Mouse (Mus musculus) lung, embryonic 14.5 days (tissue): ENCODE measurements around the gene Tex2. TPM values are rescaled to one million over a fixed set of nuclear protein-coding genes. Genes with fewer than 3 reads are reported as not detected.

Experiments used
- ATAC-seq: fragments of 200-750 bp; cut with Nextera tagmentation; 2 replicates; pipeline ENCODE4 v1.8.0; 2017; ENCODE audit warnings: mild to moderate bottlenecking, moderate TSS enrichment, moderate library complexity; ENCODE audit not compliant: insufficient read depth
- DNase-seq: peaks from one replicate; pipeline ENCODE4 v3.0.0-alpha.2; 2015
- H3K27ac ChIP-seq: fragments of 300-500 bp; sonication (generic); 2 replicates; pipeline ENCODE4 v1.5.1; 2014; ENCODE audit warnings: low read depth, mild to moderate bottlenecking, moderate library complexity
- H3K27me3 ChIP-seq: fragments of 300-500 bp; sonication (generic); 2 replicates; pipeline ENCODE4 v1.6.1; 2014; ENCODE audit warnings: low read length, control low read depth; ENCODE audit not compliant: insufficient read depth
- H3K36me3 ChIP-seq: fragments of 300-500 bp; sonication (generic); 2 replicates; pipeline ENCODE4 v1.6.1; 2014; ENCODE audit warnings: control low read depth; ENCODE audit not compliant: insufficient read depth
- H3K4me1 ChIP-seq: fragments of 300-500 bp; sonication (generic); 2 replicates; pipeline ENCODE4 v1.6.1; 2014; ENCODE audit warnings: antibody characterized with exemption, control low read depth; ENCODE audit not compliant: insufficient read depth
- H3K4me2 ChIP-seq: fragments of 300-500 bp; sonication (generic); 2 replicates; pipeline ENCODE4 v1.6.1; 2014; ENCODE audit warnings: mild to moderate bottlenecking
- H3K4me3 ChIP-seq: fragments of 300-500 bp; sonication (generic); 2 replicates; pipeline ENCODE4 v1.5.1; 2014; ENCODE audit warnings: low read depth, low read length
- H3K9ac ChIP-seq: fragments of 300-500 bp; sonication (generic); 2 replicates; pipeline ENCODE4 v1.6.1; 2014
- H3K9me3 ChIP-seq: fragments of 300-500 bp; sonication (generic); 2 replicates; pipeline ENCODE4 v1.6.1; 2016; ENCODE audit warnings: low read depth, low read length, control low read depth
- CTCF ChIP-seq: IDR thresholded peaks from 2 replicates; pipeline ENCODE4 v1.5.1; 2016; ENCODE audit warnings: antibody characterized with exemption, low read depth
- WGBS: fragments of 180-500 bp; shearing (Covaris S2); extraction: QIAGEN DNeasy Blood & Tissue Kit; methylation state at CpG from one replicate; pipeline ENCODE4 v1.1.7; 2014; 5-methylcytosine and 5-hydroxymethylcytosine counted together
- polyA plus RNA-seq: library from polyadenylated mRNA; unstranded; fragments of >200 nt; fragmentation: Nextera tagmentation; extraction: Ambion mirVana; gene quantifications from 2 replicates; pipeline ENCODE4 v1.2.1, GENCODE M21; 2014

Gene Tex2
- polyA plus RNA-seq, 1 experiment from 2014 or later, result 10.9 TPM

DNA sequence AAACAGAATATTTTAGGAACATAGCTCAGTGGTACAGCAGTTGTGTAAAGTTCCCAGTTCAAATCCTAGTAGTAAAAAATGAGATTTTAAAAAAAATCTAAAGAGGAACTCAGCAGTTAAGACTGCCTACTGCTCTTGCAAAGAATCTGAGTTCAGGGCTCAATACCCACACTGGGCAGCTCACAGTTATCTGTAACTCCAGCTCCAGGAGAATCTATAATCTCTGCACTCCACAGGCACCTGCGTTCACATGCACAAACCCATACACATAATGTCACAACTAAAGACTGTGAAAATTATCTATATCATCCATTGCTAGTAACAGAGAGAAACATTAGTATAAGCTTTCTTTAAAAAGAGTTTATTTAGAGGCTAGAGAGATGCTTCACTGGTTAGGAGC is 152.6 kb downstream of the Tex2 start:
- DNase-seq (no peak), ATAC-seq (no peak)
- WGBS, result 97% methylated on average over 1 of the region's 1 CpGs
- H3K27me3 ChIP-seq, result no peaks in the 10 kb centered on the region
- H3K4me1 ChIP-seq, result no peaks in the 10 kb centered on the region
- H3K4me2 ChIP-seq, result no peak overlapping the region
- no peaks in the 10 kb centered on the region for H3K36me3 ChIP-seq
- no peak for TF ChIP-seq CTCF
- no peak overlapping the region for H3K27ac ChIP-seq
- H3K9ac ChIP-seq, result no peak overlapping the region
- no peaks in the 10 kb centered on the region for H3K9me3 ChIP-seq
- no peak overlapping the region for H3K4me3 ChIP-seq

DNA sequence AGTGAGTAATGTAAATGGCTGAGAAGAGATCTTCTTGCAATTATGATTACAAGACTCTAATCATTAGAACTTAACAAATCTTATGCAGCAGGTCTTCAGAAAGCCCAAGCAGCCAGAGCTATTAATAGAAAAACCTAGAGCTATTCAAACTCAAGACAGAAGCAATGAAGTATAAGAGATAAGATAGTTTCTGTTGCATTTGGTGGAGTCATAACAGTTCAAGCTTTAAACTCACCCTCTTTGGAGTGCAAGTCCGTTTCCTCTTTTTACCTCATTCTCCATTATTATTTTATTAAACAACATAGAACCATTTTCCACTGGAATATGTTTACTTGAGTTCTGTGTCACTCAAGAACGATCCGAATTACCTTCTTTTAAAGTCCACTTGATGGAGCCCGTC is 154.7 kb downstream of the Tex2 start:
- H3K27me3 ChIP-seq, result no peaks in the 10 kb centered on the region
- H3K27ac ChIP-seq, result no peak overlapping the region
- H3K4me1 ChIP-seq, result no peaks in the 10 kb centered on the region
- no peak for DNase-seq
- no peak overlapping the region for H3K9ac ChIP-seq
- WGBS, result 87% methylated on average over 4 of the region's 4 CpGs
- H3K4me3 ChIP-seq, result no peak overlapping the region
- no peak for ATAC-seq
- no peaks in the 10 kb centered on the region for H3K9me3 ChIP-seq
- H3K4me2 ChIP-seq, result no peak overlapping the region
- H3K36me3 ChIP-seq, result no peaks in the 10 kb centered on the region
- TF ChIP-seq CTCF, result no peak

Other genes with a start within 250 kb of the Tex2 start
- gene Prr29, start 248.0 kb downstream of the Tex2 start, polyA plus RNA-seq, result 0.16 and 0.39 TPM in 2 replicates
- gene Icam2, start 225.3 kb downstream of the Tex2 start, polyA plus RNA-seq, result 68.3 and 76.7 TPM in 2 replicates
- 7.5 and 8.6 TPM in 2 replicates for gene Ern1, start 125.6 kb downstream of the Tex2 start, polyA plus RNA-seq
- gene Pecam1, start 137.2 kb upstream of the Tex2 start, polyA plus RNA-seq, result 89.5 and 95.9 TPM in 2 replicates
- gene Milr1, start 137.8 kb upstream of the Tex2 start, polyA plus RNA-seq, result 1.6 and 1.7 TPM in 2 replicates
- gene Polg2, start 166.1 kb upstream of the Tex2 start, polyA plus RNA-seq, result 8.6 and 9.9 TPM in 2 replicates
- gene Ddx5, start 175.8 kb upstream of the Tex2 start, polyA plus RNA-seq, result 408 and 429 TPM in 2 replicates
- gene Cep95, start 175.8 kb upstream of the Tex2 start, polyA plus RNA-seq, result 17.1 and 18.8 TPM in 2 replicates